Mouse (Mus musculus) CD4-positive, CD25-positive, alpha-beta regulatory T cell, adult 4 months (primary cell): ENCODE measurements around the gene Chd9. TPM values are rescaled to one million over a fixed set of nuclear protein-coding genes. Genes with fewer than 3 reads are reported as not detected.

Experiments used
- ATAC-seq: one replicate; pipeline ENCODE4 v1.8.0; 2017
- polyA plus RNA-seq, 2 experiments: library from polyadenylated mRNA; unstranded; fragments of 100-300 nt; shearing (Covaris generic); gene quantifications; one replicate each; pipeline ENCODE4 v1.2.1; 2017

Gene Chd9
- polyA plus RNA-seq, 2 experiments from 2014 or later = 195 to 267 TPM

GRCm38 (mm10) chr8:90839725-90840714 is 11.9 kb downstream of the Chd9 start:
- ATAC-seq = no peak

DNA sequence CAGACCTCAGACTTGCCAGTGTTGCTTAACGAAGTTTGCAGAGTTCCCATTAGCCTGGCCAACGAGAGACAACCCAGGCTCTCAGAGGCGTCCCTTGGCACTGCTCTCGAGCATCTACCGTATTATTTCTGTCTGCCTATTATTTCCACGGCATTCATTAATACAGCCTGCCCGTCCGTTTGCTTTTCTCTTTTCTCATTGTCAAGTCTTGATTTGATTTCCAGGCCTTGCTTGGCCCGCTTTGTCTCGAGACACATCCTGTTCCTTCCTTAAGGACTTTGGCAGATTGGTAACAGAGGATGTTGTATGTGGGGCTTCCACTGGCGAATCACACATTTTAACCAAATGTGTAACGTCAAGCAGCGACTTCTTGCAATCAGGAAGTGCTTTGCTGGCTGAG is 13.2 kb downstream of the Chd9 start:
- ATAC-seq = no peak

DNA sequence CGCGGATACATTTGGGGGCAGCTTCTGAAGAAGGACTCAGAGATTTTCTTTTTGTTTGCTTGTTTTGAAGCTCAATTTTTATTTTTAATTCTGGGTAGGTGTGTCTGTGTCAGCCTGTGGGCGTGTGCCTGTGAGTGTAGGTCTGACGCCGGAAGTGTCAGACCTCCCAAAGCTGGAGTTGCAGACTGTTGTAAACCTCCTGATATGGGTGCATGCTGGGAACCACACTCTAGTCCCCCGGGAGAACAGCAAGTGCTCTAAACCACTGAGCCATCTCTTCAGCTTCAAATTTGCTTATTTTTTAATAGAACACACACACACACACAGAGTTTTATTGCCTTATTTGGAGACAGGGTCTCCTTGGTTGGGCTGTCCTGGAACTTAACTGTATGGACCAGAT is 15.0 kb downstream of the Chd9 start:
- ATAC-seq = no peak

GRCm38 (mm10) chr8:90844179-90844967 is 16.2 kb downstream of the Chd9 start:
- ATAC-seq = no peak

DNA sequence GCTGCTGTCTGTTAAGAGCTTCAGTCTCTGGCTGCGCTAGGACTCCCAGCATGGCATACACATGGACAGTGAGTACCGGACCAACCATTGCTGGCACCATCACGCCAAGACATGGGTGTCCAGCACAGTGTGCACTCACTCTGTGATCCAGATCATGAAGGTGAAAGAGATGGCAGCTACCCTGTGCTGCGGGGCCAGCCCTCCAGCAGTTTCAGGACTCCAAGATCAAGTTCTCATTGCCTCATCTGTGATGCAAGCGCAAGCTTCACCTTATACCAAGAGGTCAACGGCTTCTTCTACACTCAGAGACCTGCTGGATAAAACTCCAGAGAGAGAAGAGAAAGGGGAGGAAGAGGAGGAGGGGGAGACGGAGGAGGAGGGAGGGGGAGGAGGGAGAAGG is 19.8 kb downstream of the Chd9 start:
- no peak for ATAC-seq

DNA sequence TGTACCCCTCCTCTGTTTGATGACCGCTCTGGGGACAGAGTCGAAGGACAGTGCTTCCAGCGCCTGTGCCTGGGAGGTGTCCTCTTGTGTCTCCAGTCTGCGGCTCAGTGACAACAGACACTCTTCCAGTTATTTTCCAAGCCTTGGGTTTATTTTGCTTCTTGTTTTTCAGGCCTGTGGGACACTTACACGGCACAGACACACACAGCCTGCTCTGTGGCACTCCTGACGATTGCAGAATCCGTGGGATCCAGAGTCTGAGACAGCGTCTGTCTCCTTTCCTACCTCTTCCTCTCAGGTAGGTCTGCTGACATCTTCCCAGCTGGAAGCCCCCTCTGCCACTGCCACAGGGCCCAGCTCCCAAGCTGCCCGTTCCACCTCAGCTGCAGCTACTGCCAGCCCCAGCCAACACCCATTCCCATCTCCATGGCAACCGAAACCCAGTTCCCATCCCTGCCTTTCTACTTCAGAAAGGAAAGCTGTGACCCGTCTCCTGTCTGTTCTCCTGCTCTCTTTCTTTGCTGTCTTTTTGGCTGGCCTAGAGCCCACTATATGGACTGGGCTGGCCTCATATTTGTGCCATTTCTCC is 21.4 kb downstream of the Chd9 start:
- no peak for ATAC-seq

- no peak for ATAC-seq
Observed at GRCm38 (mm10) chr8:90851544-90851943, 23.4 kb downstream of the Chd9 start.

DNA sequence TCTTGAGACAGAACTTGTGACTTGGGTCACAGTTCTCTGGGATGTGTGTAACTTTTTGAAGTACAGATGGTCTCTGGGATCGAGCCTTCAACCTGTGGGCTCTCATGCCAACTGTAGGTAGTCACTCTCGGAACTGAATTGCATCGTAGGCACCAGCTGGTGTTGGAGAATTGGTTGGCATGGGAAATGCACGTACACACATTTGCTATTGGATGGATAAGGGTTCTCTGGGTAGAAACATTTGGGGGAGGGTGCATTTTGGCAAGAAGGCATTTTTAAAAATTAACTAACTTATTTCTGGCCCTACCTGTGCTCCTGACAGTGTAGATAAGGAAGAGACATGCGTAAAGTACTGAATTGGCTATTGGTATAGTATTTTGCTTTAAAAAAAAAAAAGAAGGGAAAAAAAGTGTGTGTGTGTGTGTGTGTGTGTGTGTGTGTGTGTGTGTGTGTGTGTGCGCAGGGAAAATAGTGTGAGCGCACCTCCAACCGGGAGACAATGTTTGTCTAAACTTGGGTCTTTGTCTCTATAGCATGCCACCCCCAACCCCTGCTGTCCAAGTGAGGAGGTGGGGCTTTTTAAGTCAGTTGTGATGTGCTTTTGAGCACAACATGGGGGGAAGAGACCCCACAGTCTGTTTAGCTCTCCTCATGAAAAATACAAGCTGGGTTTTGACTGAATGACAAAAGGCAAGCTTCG is 26.0 kb downstream of the Chd9 start:
- no peak for ATAC-seq

DNA sequence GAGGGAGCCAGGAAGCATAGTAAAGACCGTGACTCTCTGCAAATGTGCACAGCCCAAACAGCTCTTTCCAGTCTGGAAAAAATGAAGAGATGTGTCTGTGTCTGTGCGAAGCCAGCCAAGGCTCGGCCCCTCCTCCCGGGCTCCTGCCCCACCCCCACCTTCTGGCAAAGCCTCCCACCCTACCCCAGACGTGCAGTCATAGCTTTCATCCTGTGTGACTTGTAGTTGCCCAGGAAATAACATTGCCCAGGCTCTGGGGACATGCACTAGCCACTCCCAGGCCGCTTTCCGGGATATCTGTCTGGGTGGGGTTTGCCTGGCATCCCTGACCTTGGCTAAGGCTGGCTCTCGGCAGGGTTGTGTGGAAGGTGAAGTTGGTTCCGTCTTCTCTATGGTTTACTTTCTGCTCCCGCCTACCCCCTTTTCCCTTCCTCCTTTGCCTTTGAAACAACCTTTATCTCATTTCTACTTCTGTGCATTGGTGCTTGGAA is 26.6 kb downstream of the Chd9 start:
- ATAC-seq = no peak

- ATAC-seq = no peak
Observed at GRCm38 (mm10) chr8:90856171-90856570, 28.0 kb downstream of the Chd9 start.

GRCm38 (mm10) chr8:90856952-90857351 is 28.8 kb downstream of the Chd9 start:
- ATAC-seq = no peak

- ATAC-seq = no peak
Observed at GRCm38 (mm10) chr8:90858071-90858470, 29.9 kb downstream of the Chd9 start.

DNA sequence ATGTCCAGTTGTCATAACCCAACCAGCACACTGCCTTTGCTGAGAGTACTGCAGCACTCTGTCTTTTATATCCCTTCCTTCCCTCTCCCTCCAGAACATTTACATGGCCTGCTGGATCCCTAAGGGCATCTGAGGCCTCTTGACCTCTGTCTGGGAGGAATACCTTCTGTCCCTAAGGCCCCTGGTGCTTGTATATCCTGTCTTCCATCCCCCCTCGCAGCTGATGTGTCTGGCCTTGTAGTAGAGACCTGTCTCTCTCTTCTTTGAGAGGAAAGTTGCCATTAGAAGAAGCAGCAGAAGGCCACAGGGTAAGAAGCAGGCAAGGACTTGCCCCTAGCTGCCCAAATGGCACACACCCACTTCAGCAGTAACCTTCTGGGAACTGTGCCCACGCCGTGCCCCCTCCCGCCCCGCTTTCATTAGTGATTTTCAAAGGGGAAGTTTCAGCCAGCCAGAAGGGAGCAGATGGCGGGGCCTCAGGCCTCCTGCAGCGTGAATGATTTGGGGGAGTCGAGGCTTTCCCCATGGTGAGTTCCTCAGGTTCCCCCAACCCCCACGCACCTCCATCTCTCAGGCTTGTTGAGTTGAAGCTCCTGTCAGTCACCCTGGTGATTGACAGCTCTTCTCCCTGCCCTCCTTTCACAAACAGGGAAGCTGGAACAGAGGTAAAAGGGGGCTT is 33.3 kb downstream of the Chd9 start:
- no peak for ATAC-seq

- no peak for ATAC-seq
Observed at GRCm38 (mm10) chr8:90862038-90862437, 33.9 kb downstream of the Chd9 start.

GRCm38 (mm10) chr8:90867061-90867460 is 38.9 kb downstream of the Chd9 start:
- no peak for ATAC-seq

- ATAC-seq = no peak
Observed at GRCm38 (mm10) chr8:90867911-90868310, 39.8 kb downstream of the Chd9 start.

- ATAC-seq = no peak
Observed at GRCm38 (mm10) chr8:90868334-90868733, 40.2 kb downstream of the Chd9 start.

- ATAC-seq = no peak
Observed at GRCm38 (mm10) chr8:90869071-90869919, 41.1 kb downstream of the Chd9 start.

- ATAC-seq = no peak
Observed at GRCm38 (mm10) chr8:90869920-90870777, 42.0 kb downstream of the Chd9 start.
